Mouse (Mus musculus) heart, embryonic 15.5 days (tissue): Measurements from ENCODE around the gene Slc9a8. TPM values are rescaled to one million over a fixed set of nuclear protein-coding genes. Genes with fewer than 3 reads are reported as not detected.
"Not testable (repeated sequence)": the region's sequence is repeated elsewhere in the genome, so short reads cannot be mapped to it uniquely, and the experiment has no call there.

ENCODE experiments used
- ATAC-seq: fragments of 200-750 bp; cut with Nextera tagmentation; replicated peaks from 2 replicates; pipeline ENCODE4 v1.8.0; 2017; ENCODE audit warnings: low read depth, moderate TSS enrichment; ENCODE audit not compliant: insufficient number of reproducible peaks, insufficient read depth, low FRiP score
- H3K27ac ChIP-seq: fragments of 300-500 bp; sonication (generic); 2 replicates; pipeline ENCODE4 v1.5.1; 2015; ENCODE audit warnings: mild to moderate bottlenecking, inconsistent platforms
- H3K27me3 ChIP-seq: fragments of 300-500 bp; sonication (generic); 2 replicates; pipeline ENCODE4 v1.6.1; 2015; ENCODE audit warnings: inconsistent platforms
- H3K36me3 ChIP-seq: fragments of 300-500 bp; sonication (generic); 2 replicates; pipeline ENCODE4 v1.6.1; 2015; ENCODE audit warnings: mild to moderate bottlenecking, inconsistent platforms
- H3K4me1 ChIP-seq: fragments of 300-500 bp; sonication (generic); replicated peaks from 2 replicates; pipeline ENCODE4 v1.6.1; 2015; ENCODE audit warnings: inconsistent platforms
- H3K4me2 ChIP-seq: fragments of 300-500 bp; sonication (generic); 2 replicates; pipeline ENCODE4 v1.6.1; 2015; ENCODE audit warnings: inconsistent platforms, mild to moderate bottlenecking, moderate library complexity
- H3K4me3 ChIP-seq: fragments of 300-500 bp; sonication (generic); 2 replicates; pipeline ENCODE4 v1.5.1; 2015; ENCODE audit warnings: mild to moderate bottlenecking, inconsistent platforms
- H3K9ac ChIP-seq: fragments of 300-500 bp; sonication (generic); 2 replicates; pipeline ENCODE4 v1.6.1; 2015; ENCODE audit warnings: mild to moderate bottlenecking, inconsistent platforms
- H3K9me3 ChIP-seq: fragments of 300-500 bp; sonication (generic); replicated peaks from 2 replicates; pipeline ENCODE4 v1.6.1; 2016; ENCODE audit warnings: inconsistent platforms
- whole genome bisulfite sequencing: fragments of 180-500 bp; shearing (Covaris S2); methylation state at CpG from one replicate; pipeline ENCODE4 v1.1.7; 2015; ENCODE audit warnings: mixed read lengths; 5-methylcytosine and 5-hydroxymethylcytosine counted together
- polyA plus RNA-seq: library from polyadenylated mRNA; unstranded; fragments of >200 nt; fragmentation: Nextera tagmentation; extraction: Ambion mirVana; gene quantifications from 2 replicates; pipeline ENCODE4 v1.2.1, GENCODE M21; 2015

Gene Slc9a8
- polyA plus RNA-seq, 1 experiment from 2014 or later = 14.9 TPM

DNA sequence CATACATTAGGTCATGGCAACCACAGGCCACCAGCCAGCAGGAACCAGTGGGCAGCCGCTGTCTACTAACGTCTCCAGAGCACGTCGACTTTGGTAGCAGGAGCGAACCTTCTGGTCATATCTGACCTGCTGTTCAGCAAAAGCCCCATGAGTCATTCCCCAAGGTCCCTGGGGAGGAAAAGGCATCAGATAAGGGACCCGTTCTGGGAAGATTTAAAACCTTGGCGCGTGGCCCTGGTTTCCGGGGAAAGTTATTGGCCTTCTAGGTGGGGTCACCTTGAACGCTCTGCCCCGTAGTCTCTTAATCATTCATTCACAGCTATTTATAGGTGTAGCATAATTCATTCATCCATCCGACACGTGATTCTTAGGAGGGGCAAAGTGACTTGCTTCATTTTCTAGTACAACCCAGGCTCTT lies 37.8 kb upstream of the Slc9a8 start:
- ATAC-seq = peak; percentile 56; the same call in 1 of the 2 replicates
- WGBS = 27% methylated on average over 13 of the region's 13 CpGs
- Histone ChIP-seq H3K9me3 (no peaks in the 10 kb centered on the region), H3K4me2 (peak overlapping the region; percentile 5; the same call in 1 of the 2 replicates), H3K27me3 (no peaks in the 10 kb centered on the region), H3K9ac (no peak overlapping the region), H3K36me3 (no peaks in the 10 kb centered on the region), H3K4me1 (peaks cover 20% of the 10 kb centered on the region), H3K4me3 (no peak overlapping the region), H3K27ac (peak overlapping the region; percentile 39)

DNA sequence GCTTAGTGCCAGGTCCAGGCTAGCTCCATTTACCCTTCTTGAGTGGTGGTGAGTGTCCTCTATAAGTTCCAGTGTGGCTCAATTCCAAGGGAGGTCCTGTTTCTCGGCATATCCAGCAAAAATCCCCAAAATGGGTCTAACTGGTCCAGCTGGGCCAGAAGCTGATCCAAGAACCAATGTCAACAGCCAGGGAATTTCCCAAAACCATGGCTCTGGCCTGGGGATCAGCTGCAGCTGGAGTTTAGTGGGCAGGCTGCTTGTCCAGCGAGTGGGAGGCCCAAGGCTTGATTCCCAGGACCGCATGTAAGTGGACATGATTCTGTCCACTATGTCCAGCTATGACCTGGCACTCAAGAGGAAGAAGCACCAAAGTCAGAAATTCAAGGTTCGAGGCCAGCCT lies 35.1 kb upstream of the Slc9a8 start:
- no peak overlapping the region for H3K4me2 ChIP-seq
- no peak overlapping the region for H3K9ac ChIP-seq
- ATAC-seq = no peak
- no peak overlapping the region for H3K4me3 ChIP-seq
- H3K27ac ChIP-seq = no peak overlapping the region
- H3K4me1 ChIP-seq = peaks cover 15% of the 10 kb centered on the region
- 87% methylated on average over 4 of the region's 4 CpGs for WGBS
- no peaks in the 10 kb centered on the region for H3K27me3 ChIP-seq
- H3K36me3 ChIP-seq = no peaks in the 10 kb centered on the region
- H3K9me3 ChIP-seq = no peaks in the 10 kb centered on the region

DNA sequence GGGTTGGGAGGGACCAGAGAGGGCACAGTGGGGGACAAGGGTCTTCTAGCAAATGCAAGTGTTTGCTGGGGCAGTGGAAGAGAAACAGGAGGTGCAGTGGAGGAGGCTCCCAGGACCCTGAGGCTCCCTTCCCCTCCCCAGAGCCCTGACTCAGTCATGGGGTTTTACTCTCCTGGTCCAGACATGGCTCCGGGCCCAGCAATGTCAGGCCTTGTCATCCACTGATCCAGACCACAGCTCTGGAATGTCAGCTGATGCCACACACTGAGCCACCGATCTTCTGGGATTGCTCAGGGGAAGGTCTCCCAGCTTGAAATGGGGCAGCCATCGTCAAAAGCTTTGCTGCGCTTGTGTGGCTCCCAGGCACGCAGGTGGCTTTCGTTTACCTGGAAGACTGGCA lies 34.5 kb upstream of the Slc9a8 start:
- 63% methylated on average over 6 of the region's 6 CpGs for WGBS

DNA sequence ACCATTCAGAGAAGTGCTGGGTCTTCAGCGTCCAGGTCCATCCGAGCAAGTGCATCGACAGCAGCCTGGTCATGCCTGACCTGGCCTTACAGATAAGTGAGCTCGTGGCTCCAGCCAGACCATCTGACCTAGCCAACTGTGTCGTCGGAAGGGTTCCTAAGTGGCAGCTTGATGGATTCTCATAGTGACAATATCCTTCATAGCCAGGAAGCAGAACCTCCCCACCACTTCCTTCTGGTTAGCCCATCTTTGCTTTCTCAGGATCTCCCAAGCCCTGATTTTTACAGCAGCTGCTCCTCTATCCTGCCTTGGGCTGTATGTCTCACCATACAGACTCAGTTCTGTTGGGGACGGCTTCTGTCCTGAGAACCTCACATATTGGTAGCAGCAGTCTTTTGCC lies 27.1 kb upstream of the Slc9a8 start:
- no peak overlapping the region for H3K4me3 ChIP-seq
- no peak overlapping the region for H3K27ac ChIP-seq
- no peaks in the 10 kb centered on the region for H3K9me3 ChIP-seq
- WGBS = 43% methylated on average over 7 of the region's 7 CpGs
- no peaks in the 10 kb centered on the region for H3K27me3 ChIP-seq
- H3K36me3 ChIP-seq = no peaks in the 10 kb centered on the region
- ATAC-seq = no peak
- no peaks in the 10 kb centered on the region for H3K4me1 ChIP-seq
- H3K9ac ChIP-seq = no peak overlapping the region
- H3K4me2 ChIP-seq = no peak overlapping the region

More for the DNA sequence above, 34.5 kb upstream of the Slc9a8 start:
- Histone ChIP-seq H3K27me3 (no peaks in the 10 kb centered on the region), H3K4me1 (peaks cover 15% of the 10 kb centered on the region), H3K9ac (no peak overlapping the region), H3K9me3 (no peaks in the 10 kb centered on the region), H3K36me3 (no peaks in the 10 kb centered on the region), H3K4me2 (no peak overlapping the region), H3K4me3 (no peak overlapping the region), H3K27ac (no peak overlapping the region)
- ATAC-seq = 0 out of 2 replicates have a peak, but pooled peaks have one; percentile 14

DNA sequence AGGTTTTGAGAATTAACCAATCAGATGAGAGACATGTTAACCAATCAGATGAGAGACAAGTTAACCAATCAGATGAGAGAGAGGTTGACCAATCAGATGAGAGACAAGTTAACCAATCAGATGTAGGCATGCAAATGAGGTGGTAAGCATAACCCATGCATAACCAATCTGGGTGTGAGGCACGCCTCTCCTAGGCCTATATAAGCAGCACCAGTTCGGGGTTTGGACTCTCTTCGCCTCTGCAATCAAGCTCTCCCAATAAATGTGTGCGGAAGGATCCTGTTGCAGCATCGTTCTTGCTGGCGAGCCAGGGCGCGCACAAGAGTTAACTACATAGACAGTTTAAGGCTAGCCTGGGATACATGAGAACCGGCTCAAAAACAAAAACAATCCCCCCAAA lies 25.1 kb upstream of the Slc9a8 start:
- H3K9me3 ChIP-seq, H3K27ac ChIP-seq, ATAC-seq, H3K36me3 ChIP-seq, H3K4me1 ChIP-seq, H3K9ac ChIP-seq, H3K4me2 ChIP-seq, H3K4me3 ChIP-seq, H3K27me3 ChIP-seq: not testable (repeated sequence)
- WGBS = 92% methylated on average over 9 of the region's 9 CpGs

DNA sequence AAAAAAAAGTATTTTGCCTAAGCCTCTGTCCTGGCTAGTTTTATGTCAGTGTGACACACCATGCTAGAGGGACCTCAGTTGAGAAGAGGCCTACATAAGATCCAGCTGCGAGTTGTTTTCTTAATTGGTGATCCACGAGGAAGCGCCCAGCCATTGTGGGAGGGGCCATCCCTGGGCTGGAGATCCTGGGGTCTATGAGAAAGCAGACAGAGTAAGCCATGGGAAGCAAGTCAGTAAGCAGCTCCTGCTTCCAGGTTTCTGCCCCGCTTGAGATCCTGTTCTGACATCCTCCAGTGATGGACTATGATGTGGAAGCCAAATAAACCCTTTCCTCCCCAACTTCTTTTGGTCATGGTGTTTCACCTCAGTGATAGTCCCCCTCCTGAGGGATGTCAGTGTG lies 22.5 kb upstream of the Slc9a8 start:
- WGBS = 57% methylated on average over 4 of the region's 4 CpGs

DNA sequence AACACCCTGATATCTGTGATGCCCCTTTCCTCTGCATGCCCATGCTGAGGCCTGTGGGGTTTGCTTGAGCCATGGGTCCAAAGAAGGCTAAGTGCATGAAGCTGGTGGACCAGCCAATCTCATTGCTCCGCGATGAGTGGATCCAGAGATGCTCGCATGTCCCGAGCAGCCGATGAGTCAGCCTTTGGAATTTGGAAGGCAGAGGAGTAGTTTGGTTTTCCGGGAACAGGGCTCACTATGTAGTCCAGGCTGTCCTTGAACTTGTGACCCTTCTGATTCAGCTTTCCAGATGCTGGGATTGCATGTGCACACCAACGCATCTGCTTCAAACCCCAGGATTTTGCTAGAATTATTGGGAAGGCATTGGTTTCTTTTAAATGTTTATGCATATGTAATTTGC lies 21.9 kb upstream of the Slc9a8 start:
- Histone ChIP-seq H3K9ac (no peak overlapping the region), H3K4me2 (no peak overlapping the region), H3K27me3 (no peaks in the 10 kb centered on the region), H3K4me3 (no peak overlapping the region), H3K36me3 (no peaks in the 10 kb centered on the region), H3K9me3 (no peaks in the 10 kb centered on the region), H3K4me1 (no peaks in the 10 kb centered on the region; the same call in 1 of the 2 replicates), H3K27ac (no peak overlapping the region)
- 50% methylated on average over 7 of the region's 7 CpGs for WGBS
- ATAC-seq = no peak

More for the DNA sequence above, 22.5 kb upstream of the Slc9a8 start:
- no peak overlapping the region for H3K27ac ChIP-seq
- H3K27me3 ChIP-seq = no peaks in the 10 kb centered on the region
- no peaks in the 10 kb centered on the region; the same call in 1 of the 2 replicates for H3K4me1 ChIP-seq
- no peaks in the 10 kb centered on the region for H3K36me3 ChIP-seq
- no peaks in the 10 kb centered on the region for H3K9me3 ChIP-seq
- no peak overlapping the region for H3K4me2 ChIP-seq
- ATAC-seq = no peak
- H3K4me3 ChIP-seq = no peak overlapping the region
- no peak overlapping the region for H3K9ac ChIP-seq

DNA sequence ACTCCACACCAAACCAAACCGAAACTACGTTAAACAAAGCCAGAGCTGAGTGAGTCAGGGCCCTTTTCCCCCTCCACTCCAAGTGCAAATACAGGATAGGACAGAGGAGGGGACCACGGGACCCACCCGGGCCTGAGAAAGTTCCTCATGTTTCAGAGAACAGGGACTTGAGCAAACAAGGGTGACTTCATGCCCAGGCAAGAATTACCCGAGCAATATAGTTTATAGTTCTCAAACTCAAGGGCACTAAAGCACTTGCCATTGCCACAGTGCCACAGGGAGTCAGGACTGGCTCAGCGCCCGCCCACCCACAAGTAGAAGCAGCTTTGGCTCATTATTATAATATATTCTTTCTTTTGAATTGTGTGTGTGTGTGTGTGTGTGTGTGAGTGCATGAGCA lies 18.4 kb upstream of the Slc9a8 start:
- no peaks in the 10 kb centered on the region for H3K36me3 ChIP-seq
- no peak overlapping the region for H3K4me2 ChIP-seq
- no peak for ATAC-seq
- H3K9ac ChIP-seq = no peak overlapping the region
- no peaks in the 10 kb centered on the region; the same call in 1 of the 2 replicates for H3K4me1 ChIP-seq
- no peak overlapping the region for H3K4me3 ChIP-seq
- H3K27me3 ChIP-seq = no peaks in the 10 kb centered on the region
- no peaks in the 10 kb centered on the region for H3K9me3 ChIP-seq
- WGBS = 69% methylated on average over 7 of the region's 7 CpGs
- H3K27ac ChIP-seq = no peak overlapping the region

DNA sequence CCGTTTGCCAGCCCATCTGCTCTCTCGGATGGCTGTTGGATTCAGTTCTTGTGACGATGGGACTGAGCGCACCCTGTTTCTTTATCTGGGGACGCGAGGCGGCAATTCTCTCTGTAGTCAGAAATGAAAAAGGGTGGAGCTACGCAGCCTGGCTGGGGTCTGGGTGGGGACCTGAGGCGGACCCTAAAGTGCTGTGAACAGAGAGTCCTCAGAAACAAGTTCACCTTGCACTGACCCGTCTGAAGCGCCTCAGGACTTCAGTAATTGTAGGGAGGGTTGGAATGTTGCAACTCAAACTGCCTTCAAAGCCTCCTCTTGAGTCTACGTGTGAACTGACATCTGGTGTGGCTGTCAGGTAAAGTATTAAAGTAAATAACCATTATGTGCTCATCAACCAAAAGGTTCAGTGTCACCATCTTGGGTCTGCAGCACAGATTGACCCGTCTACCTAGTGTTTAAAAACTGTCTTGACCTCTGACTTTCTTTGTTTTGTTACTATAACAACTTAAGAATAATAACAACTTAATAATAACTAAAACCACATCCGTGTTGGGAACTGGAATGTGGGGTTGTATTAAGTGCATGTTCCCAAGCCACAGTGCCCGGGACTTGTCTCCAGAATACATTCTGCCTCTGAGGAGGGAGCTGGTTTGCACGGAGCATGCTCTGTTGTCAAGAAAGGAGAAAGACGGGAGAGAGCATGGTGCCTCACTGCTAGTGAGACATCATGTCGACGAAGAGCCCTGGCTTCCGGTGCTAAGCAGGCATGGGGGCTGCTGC lies 16.2 kb upstream of the Slc9a8 start:
- Histone ChIP-seq H3K4me1 (no peaks in the 10 kb centered on the region), H3K9me3 (no peaks in the 10 kb centered on the region), H3K9ac (no peak overlapping the region), H3K27ac (no peak overlapping the region), H3K4me3 (no peak overlapping the region), H3K27me3 (no peaks in the 10 kb centered on the region), H3K4me2 (no peak overlapping the region), H3K36me3 (no peaks in the 10 kb centered on the region)
- no peak for ATAC-seq
- WGBS = 75% methylated on average over 20 of the region's 20 CpGs

DNA sequence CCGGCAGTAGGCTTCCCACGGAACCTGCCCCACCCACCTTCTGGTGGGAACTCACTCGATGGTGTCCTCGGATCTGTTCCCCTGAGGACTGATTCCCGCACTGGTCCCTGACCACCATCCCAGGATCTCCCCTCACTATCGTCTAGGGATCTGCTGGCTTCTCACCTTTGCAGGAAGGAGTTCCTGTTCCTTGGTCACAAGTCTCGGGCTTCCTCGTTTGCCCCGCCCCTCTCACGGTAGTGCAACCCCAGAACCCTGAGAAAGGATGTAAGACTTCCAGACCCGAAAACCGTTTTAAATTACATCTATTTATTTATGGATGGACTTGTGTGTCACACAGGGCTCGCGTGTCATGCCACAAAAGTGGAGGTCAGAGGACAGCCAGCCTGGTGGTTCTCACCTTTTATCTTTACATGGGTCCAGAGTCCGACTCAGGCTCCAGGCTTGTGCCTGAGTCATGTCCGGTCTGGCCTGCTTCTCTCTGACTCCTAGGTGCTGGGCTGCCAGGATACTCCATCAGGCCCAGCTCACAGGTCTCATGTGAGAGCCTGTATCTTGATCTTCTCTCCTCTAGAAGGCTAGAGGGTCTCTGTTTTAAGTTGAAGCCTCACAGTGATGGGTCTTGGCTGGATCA lies 14.1 kb upstream of the Slc9a8 start:
- no peak overlapping the region for H3K27ac ChIP-seq
- no peak for ATAC-seq
- H3K36me3 ChIP-seq = no peaks in the 10 kb centered on the region
- WGBS = 90% methylated on average over 16 of the region's 16 CpGs
- H3K27me3 ChIP-seq = no peaks in the 10 kb centered on the region
- no peak overlapping the region for H3K4me2 ChIP-seq
- H3K9ac ChIP-seq = no peak overlapping the region
- H3K4me1 ChIP-seq = no peaks in the 10 kb centered on the region
- no peaks in the 10 kb centered on the region for H3K9me3 ChIP-seq
- no peak overlapping the region for H3K4me3 ChIP-seq

DNA sequence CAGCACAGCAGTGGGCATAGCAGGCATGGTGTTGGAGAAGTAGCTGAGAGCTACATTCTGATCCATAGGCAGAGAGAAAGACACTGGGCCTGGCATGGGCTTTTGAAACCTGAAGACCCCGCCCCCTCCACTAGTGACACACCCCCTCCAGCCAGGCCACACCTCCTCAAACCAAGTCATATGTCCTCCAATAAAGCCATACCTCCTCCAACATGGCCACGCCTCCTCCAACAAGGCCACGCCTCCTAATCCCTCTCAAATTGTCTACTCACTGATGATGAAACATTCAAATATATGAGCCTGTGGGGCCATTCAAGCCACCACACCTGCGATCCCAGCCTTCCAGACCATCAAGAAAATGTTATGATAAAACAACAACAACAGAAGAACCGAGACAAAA lies 7.1 kb upstream of the Slc9a8 start:
- WGBS = 82% methylated on average over 5 of the region's 5 CpGs

More for the DNA sequence above, 7.1 kb upstream of the Slc9a8 start:
- no peak overlapping the region for H3K4me3 ChIP-seq
- ATAC-seq = no peak
- no peaks in the 10 kb centered on the region for H3K9me3 ChIP-seq
- H3K4me2 ChIP-seq = no peak overlapping the region
- H3K36me3 ChIP-seq = no peaks in the 10 kb centered on the region
- no peaks in the 10 kb centered on the region for H3K27me3 ChIP-seq
- no peak overlapping the region for H3K9ac ChIP-seq
- no peak overlapping the region for H3K27ac ChIP-seq
- H3K4me1 ChIP-seq = 0 out of 2 replicates have a peak, but pooled peaks cover 3% of the 10 kb centered on the region
